Mouse (Mus musculus) kidney, postnatal 36 days (tissue): ENCODE measurements around the gene Rps6ka1.
"Not testable (repeated sequence)": the region's sequence is repeated elsewhere in the genome, so short reads cannot be mapped to it uniquely, and the experiment has no call there.

Source experiments
- DNase-seq, 2 experiments: peaks; one replicate each; pipeline ENCODE4 v3.0.0; 2021 to 2022; ENCODE audit warnings: mixed read lengths in 2 of 2

Gene Rps6ka1

GRCm38 (mm10) chr4:133857527-133857926 lies 30.1 kb downstream of the Rps6ka1 start:
- no peak for DNase-seq

GRCm38 (mm10) chr4:133854621-133855020 lies 33.0 kb downstream of the Rps6ka1 start:
- no peak for DNase-seq

GRCm38 (mm10) chr4:133853630-133854029 lies 34.0 kb downstream of the Rps6ka1 start:
- no peak for DNase-seq

- DNase-seq: no peak
These were observed 41.0 kb downstream of the Rps6ka1 start for GRCm38 (mm10) chr4:133846625-133847024.

GRCm38 (mm10) chr4:133845060-133845459 lies 42.5 kb downstream of the Rps6ka1 start:
- DNase-seq: no peak

GRCm38 (mm10) chr4:133844209-133844841 lies 43.3 kb downstream of the Rps6ka1 start:
- no peak for DNase-seq

GRCm38 (mm10) chr4:133842992-133843737 lies 44.4 kb downstream of the Rps6ka1 start:
- DNase-seq: no peak

GRCm38 (mm10) chr4:133841756-133842483 lies 45.7 kb downstream of the Rps6ka1 start:
- DNase-seq: not testable (repeated sequence)

- peak in 1 of 2 experiments; percentile 19 for DNase-seq
These were observed 46.6 kb downstream of the Rps6ka1 start for GRCm38 (mm10) chr4:133841035-133841434.

GRCm38 (mm10) chr4:133840501-133840900 lies 47.1 kb downstream of the Rps6ka1 start:
- no peak for DNase-seq

GRCm38 (mm10) chr4:133839385-133839826 lies 48.2 kb downstream of the Rps6ka1 start:
- DNase-seq: peak in 1 of 2 experiments; percentile 62

- peak; percentile 25 to 80 for DNase-seq
These were observed 51.0 kb downstream of the Rps6ka1 start for GRCm38 (mm10) chr4:133836575-133836974.

- no peak for DNase-seq
These were observed 52.4 kb downstream of the Rps6ka1 start for GRCm38 (mm10) chr4:133835211-133835610.

GRCm38 (mm10) chr4:133832945-133833874 lies 54.4 kb downstream of the Rps6ka1 start:
- peak in 1 of 2 experiments; percentile 51 for DNase-seq

- no peak for DNase-seq
These were observed 57.1 kb downstream of the Rps6ka1 start for GRCm38 (mm10) chr4:133830453-133830852.

GRCm38 (mm10) chr4:133829281-133830070 lies 58.1 kb downstream of the Rps6ka1 start:
- DNase-seq: peak; percentile 77 to 83

GRCm38 (mm10) chr4:133827887-133828794 lies 59.5 kb downstream of the Rps6ka1 start:
- DNase-seq: peak; percentile 17 to 43

GRCm38 (mm10) chr4:133827354-133827753 lies 60.2 kb downstream of the Rps6ka1 start:
- no peak for DNase-seq

GRCm38 (mm10) chr4:133825731-133826130 lies 61.9 kb downstream of the Rps6ka1 start:
- peak; percentile 48 to 66 for DNase-seq
